Mouse (Mus musculus): ENCODE measurements around the gene Olfr470.
"Not testable (repeated sequence)": the region's sequence is repeated elsewhere in the genome, so short reads cannot be mapped to it uniquely, and the experiment has no call there.

Gene Olfr470

DNA sequence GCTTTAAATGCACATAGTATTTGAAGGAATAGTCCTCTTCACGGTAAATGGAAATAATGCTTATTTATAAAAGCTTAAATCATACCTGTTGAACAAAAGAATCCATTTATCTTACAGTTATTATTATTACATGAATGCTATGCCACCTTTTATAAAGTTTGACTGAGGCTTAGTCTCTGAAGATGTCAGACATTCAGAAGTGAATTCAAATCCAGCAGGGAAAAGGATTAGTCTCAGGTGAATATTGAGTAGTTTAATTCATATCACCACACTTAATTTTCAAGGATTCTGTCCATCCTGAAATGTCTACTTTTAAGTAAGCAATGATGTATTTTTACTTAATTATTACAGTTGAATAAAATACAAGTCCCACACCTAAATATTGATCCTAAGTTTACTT lies at the start of gene Olfr470:
Gene Olfr470, minus strand, starts transcription at position 101 of the 400 bp plus-strand sequence.
- not testable (repeated sequence) for DNase-seq

DNA sequence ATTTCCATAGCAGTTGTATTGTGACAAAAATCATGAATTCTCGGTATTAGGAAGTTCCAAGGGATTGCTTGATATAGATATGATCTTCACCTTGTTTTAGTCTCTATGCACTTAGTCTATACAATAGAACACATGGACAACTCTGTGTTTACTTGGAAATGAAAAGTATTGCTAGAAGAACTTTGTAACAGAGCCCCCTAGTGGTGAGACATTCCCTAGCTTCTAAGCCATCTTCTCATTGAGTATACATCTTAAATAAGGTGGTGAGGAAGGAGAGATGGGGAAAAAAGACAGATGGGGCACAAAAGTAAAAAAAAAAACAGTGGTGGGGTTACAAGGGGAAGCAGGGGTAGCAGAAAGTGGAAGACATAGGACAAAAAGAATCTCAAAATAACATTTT lies 5.6 kb downstream of the Olfr470 start:
- DNase-seq = no peak

DNA sequence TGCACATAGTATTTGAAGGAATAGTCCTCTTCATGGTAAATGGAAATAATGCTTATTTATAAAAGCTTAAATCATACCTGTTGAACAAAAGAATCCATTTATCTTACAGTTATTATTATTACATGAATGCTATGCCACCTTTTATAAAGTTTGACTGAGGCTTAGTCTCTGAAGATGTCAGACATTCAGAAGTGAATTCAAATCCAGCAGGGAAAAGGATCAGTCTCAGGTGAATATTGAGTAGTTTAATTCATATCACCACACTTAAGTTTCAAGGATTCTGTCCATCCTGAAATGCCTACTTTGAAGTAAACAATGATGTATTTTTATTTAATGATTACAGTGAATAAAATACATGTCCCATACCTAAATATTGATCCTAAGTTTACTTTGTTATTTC lies 21.8 kb downstream of the Olfr470 start, which contains the start of gene Olfr469:
Gene Olfr469, minus strand, starts transcription at position 101 of the 400 bp plus-strand sequence.
- DNase-seq = not testable (repeated sequence)

DNA sequence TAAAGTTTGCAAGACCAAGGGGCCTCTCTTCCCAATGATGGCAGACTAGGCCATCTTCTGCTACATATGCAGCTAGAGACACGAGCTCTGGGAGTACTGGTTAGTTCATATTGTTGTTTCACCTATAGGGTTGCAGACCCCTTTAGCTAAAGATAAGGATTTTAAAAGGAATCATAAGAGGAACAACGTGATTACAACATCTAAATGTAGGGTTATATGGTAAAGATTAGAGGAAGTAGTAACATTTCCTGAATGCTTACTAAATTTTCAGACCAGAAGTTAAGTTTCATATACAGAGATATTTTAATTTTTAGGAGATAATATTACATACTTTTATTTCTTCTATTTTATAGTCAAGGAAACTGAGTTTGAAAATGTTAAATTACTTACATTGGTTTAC lies 23.4 kb downstream of the Olfr470 start:
- not testable (repeated sequence) for DNase-seq

DNA sequence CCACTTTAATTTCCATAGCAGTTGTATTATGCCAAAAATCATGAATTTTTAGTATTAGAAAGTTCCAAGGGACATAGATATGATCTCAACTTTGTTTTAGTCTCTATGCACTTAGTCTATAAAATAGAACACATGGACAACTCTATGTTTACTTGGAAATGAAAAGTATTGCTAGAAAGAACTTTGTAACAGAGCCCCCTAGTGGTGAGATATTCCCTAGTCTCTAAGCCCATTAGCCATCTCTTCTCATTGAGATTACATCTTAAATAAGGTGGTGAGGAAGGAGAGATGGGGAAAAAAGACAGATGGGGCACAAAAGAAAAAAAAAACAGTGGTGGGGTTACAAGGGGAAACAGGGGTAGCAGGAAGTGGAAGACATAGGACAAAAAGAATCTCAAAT lies 27.8 kb downstream of the Olfr470 start:
- DNase-seq = no peak

DNA sequence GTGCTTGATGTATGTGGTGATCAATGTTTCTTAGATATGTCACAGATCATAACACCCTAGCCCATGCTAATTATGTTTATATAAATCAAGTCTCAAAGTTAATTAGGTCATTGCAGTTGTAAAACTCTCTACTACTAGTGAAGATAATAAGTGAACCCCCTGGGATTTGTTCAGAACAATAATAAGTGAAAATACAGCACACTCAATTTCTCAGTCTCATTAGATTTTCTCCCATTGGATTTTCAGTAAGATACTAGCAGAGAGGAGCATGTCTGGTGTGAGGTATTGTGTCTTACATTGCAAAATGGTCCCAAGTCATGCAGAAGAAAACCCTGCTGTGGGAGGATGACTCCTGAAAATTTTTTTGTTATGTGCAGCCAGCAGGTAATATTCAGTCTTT lies 35.3 kb downstream of the Olfr470 start, which contains the start of gene Olfr467:
Gene Olfr467, plus strand, starts transcription at position 301 of the 400 bp plus-strand sequence.
- no peak for DNase-seq

DNA sequence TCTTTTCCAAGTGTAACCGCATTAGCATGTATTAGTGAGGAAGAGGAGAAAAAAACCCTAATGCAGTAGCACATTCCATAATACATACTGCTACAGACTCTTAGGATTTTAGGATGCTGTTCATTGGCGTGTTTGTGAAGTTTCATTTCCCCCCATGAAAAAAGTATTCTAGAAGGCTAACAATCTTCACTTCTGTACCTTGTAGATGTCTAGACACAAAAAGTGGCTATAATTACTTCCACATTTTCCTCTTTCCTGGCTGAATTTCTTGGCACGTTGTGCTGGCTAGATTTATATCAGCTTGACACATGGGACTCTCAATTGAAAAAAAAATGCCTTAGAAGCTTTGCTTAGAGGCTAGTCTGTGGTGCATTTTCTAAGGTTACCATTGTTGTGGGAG lies 45.2 kb downstream of the Olfr470 start:
- DNase-seq = no peak

DNA sequence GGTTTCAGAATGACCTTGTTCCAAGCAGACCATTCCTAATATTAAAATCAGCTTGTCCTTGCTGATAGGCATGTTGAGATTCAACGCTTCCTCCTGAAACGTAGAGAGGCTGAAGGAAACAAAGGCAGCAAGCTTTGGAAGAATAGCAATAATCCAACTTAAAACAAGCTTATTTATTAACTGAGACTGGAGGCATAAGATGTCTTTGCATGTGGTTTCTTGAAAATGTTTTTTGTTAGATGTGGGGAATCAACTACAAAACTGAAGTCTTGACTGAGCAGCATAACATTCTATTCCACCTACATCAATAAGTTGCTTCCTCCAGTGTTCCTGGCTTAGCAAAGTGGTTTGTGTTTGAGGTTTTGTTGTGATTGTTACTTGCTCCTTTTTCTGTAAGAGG lies 46.2 kb downstream of the Olfr470 start, which contains the start of gene Ovch2:
Gene Ovch2, minus strand, starts transcription at position 101 of the 400 bp plus-strand sequence.
- DNase-seq = no peak

DNA sequence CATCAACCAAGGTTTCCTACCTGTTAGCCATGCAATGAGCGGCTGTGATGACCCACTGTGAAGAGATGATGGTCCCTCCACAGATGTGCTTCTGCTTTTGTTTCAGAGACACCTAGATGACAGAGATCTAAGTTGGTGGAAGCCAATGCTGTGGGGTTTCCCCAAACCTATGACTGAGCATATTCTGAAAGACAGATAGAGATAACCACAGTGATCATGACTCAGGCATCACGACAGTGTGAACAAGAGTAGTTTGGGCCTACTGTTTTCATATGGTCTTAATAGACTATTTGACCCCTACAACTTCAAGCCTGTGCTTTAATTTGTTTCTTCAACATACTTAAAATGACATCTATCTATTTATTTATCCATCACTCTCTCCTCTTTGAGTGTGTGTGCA lies 50.8 kb downstream of the Olfr470 start:
- no peak for DNase-seq

Measured in liver (tissue).